In genomic region chr11:49224455-49224854, GRCm38 (mm10) we compare ENCODE assay signal across 33 mouse cellular contexts. TPM values are rescaled to one million over a fixed set of nuclear protein-coding genes. Genes with fewer than 3 reads are reported as not detected.
"Had no signal": no experiment of that assay in that cellular context is flagged by ENCODE, and none has a peak within 500 bp of the region (broad histone marks: within the 10 kb centered on the region; RNA-seq: fewer than 3 reads in every experiment).

No protein-coding gene starts in this region.

- H3K27ac ChIP-seq: heart, adult 2 months; heart, embryonic 13.5 days; heart, embryonic 15.5 days; hindbrain, embryonic 13.5 days; hindbrain, embryonic 15.5 days; hindbrain, postnatal 0 days; kidney, embryonic 15.5 days; kidney, postnatal 0 days; limb, embryonic 13.5 days; limb, embryonic 15.5 days had no signal

- ATAC-seq: forebrain, postnatal 0 days; hindbrain, postnatal 0 days; intestine, embryonic 16.5 days had no signal

- H3K36me3 ChIP-seq: heart, embryonic 15.5 days; hindbrain, embryonic 13.5 days; hindbrain, embryonic 15.5 days; limb, embryonic 13.5 days; limb, embryonic 15.5 days had no signal

- DNase-seq: forebrain, postnatal 0 days; gastrocnemius, postnatal 14 days; gastrocnemius, postnatal 36 days; heart, adult 11 months; heart, adult 2 months; heart, postnatal 14 days; heart, postnatal 36 days; kidney, adult 11 months; kidney, adult 2 months; kidney, adult 9 months; kidney, postnatal 14 days; kidney, postnatal 36 days; layer of hippocampus, adult 9-11 months; layer of hippocampus, postnatal 36 days; left cerebral cortex, postnatal 4 days had no signal

- H3K4me1 ChIP-seq: heart, embryonic 13.5 days; heart, embryonic 15.5 days; hindbrain, embryonic 13.5 days; hindbrain, embryonic 15.5 days; kidney, embryonic 15.5 days; limb, embryonic 13.5 days; limb, embryonic 15.5 days had no signal

- H3K9ac ChIP-seq: forebrain, postnatal 0 days; heart, embryonic 13.5 days; heart, embryonic 15.5 days; hindbrain, embryonic 13.5 days; hindbrain, embryonic 15.5 days; kidney, embryonic 15.5 days; limb, embryonic 13.5 days; limb, embryonic 15.5 days had no signal

- H3K9me3 ChIP-seq: heart, embryonic 13.5 days; heart, embryonic 15.5 days; hindbrain, embryonic 13.5 days; hindbrain, embryonic 15.5 days; kidney, embryonic 15.5 days; limb, embryonic 13.5 days; limb, embryonic 15.5 days had no signal

- H3K4me3 ChIP-seq: heart, adult 2 months; heart, embryonic 13.5 days; heart, embryonic 15.5 days; hindbrain, embryonic 13.5 days; hindbrain, embryonic 15.5 days; kidney, embryonic 15.5 days; limb, embryonic 13.5 days; limb, embryonic 15.5 days had no signal

- H3K4me2 ChIP-seq: heart, embryonic 11.5 days; heart, embryonic 13.5 days; heart, embryonic 15.5 days; hindbrain, embryonic 13.5 days; hindbrain, embryonic 15.5 days; kidney, embryonic 15.5 days; limb, embryonic 13.5 days; limb, embryonic 15.5 days had no signal

- H3K27me3 ChIP-seq: heart, embryonic 13.5 days; heart, embryonic 15.5 days; hindbrain, embryonic 13.5 days; hindbrain, embryonic 15.5 days; kidney, embryonic 15.5 days; limb, embryonic 13.5 days; limb, embryonic 15.5 days had no signal

RNA-seq across cellular contexts. Expression of gene Btnl9, which starts 37.5 kb away (rescaled TPM):
- total RNA-seq: layer of hippocampus, adult 8-10 months; layer of hippocampus, postnatal 36 days; left cerebral cortex, adult 18-20 months had no signal
- polyA plus RNA-seq: hindbrain, embryonic 11.5 days had no signal

RNA-seq across cellular contexts. Expression of gene Olfr1393, which starts 53.6 kb away (rescaled TPM):
- total RNA-seq: gastrocnemius, adult 8-10 months; gastrocnemius, postnatal 36 days; hematopoietic stem cell, adult 5-6 weeks; hindbrain, postnatal 0 days; layer of hippocampus, adult 8-10 months; layer of hippocampus, postnatal 36 days had no signal
- polyA plus RNA-seq: heart, embryonic 11.5 days; heart, embryonic 15.5 days; hindbrain, embryonic 11.5 days; hindbrain, embryonic 15.5 days; intestine, embryonic 14.5 days; kidney, embryonic 15.5 days; limb, embryonic 11.5 days; limb, embryonic 13.5 days; limb, embryonic 15.5 days had no signal
